Mouse (Mus musculus): ENCODE data around the gene Hk1. TPM values are rescaled to one million over a fixed set of nuclear protein-coding genes. Genes with fewer than 3 reads are reported as not detected.
A peak's percentile ranks its signal among the peaks of the same experiment; 100 is the strongest.

Hk1 gene
- polyA plus RNA-seq, 1 experiment from 2014 or later: 83.4 TPM

- ATAC-seq (ENCODE audit: low FRiP score): no peak
- 0 out of 2 replicates have a peak overlapping the region, but pooled peaks have one; percentile 26 for H3K9ac ChIP-seq
- peak overlapping the region; percentile 4; the same call in 1 of the 2 replicates for H3K4me3 ChIP-seq
- H3K9me3 ChIP-seq: no peaks in the 10 kb centered on the region
- peaks cover 22% of the 10 kb centered on the region for H3K27me3 ChIP-seq
- peak overlapping the region; percentile 36 for H3K4me2 ChIP-seq
- WGBS: 49% methylated on average over 14 of the region's 14 CpGs
- H3K27ac ChIP-seq: no peak overlapping the region
- no peaks in the 10 kb centered on the region for H3K4me1 ChIP-seq (replicated peaks)
- H3K36me3 ChIP-seq: no peaks in the 10 kb centered on the region
Measured at GRCm38 (mm10) chr10:62404901-62405300, 25.2 kb upstream of the Hk1 start.

- Histone ChIP-seq H3K9me3 (no peaks in the 10 kb centered on the region), H3K9ac (no peak overlapping the region), H3K27ac (no peak overlapping the region), H3K27me3 (peaks cover 9% of the 10 kb centered on the region), H3K36me3 (no peaks in the 10 kb centered on the region), H3K4me3 (no peak overlapping the region), H3K4me2 (no peak overlapping the region), H3K4me1 (replicated peaks) (no peaks in the 10 kb centered on the region)
- WGBS: 85% methylated on average over 19 of the region's 19 CpGs
- no peak for ATAC-seq (ENCODE audit: low FRiP score)
Measured at GRCm38 (mm10) chr10:62401641-62402111, 22.0 kb upstream of the Hk1 start.

GRCm38 (mm10) chr10:62383011-62383410 lies 3.3 kb upstream of the Hk1 start:
- Histone ChIP-seq H3K9ac (no peak overlapping the region), H3K4me1 (replicated peaks) (no peaks in the 10 kb centered on the region), H3K27me3 (no peaks in the 10 kb centered on the region), H3K4me3 (no peak overlapping the region), H3K27ac (no peak overlapping the region), H3K4me2 (no peak overlapping the region), H3K36me3 (no peaks in the 10 kb centered on the region), H3K9me3 (no peaks in the 10 kb centered on the region)
- ATAC-seq (ENCODE audit: low FRiP score): no peak
- 84% methylated on average over 3 of the region's 3 CpGs for WGBS

- ATAC-seq (ENCODE audit: low FRiP score): no peak
- H3K4me2 ChIP-seq: no peak overlapping the region
- H3K36me3 ChIP-seq: no peaks in the 10 kb centered on the region
- H3K27me3 ChIP-seq: no peaks in the 10 kb centered on the region
- no peak overlapping the region for H3K9ac ChIP-seq
- H3K4me1 ChIP-seq (replicated peaks): no peaks in the 10 kb centered on the region
- no peak overlapping the region for H3K27ac ChIP-seq
- no peak overlapping the region for H3K4me3 ChIP-seq
- no peaks in the 10 kb centered on the region for H3K9me3 ChIP-seq
Measured at GRCm38 (mm10) chr10:62380936-62381335, 1.2 kb upstream of the Hk1 start.

- H3K4me2 ChIP-seq: no peak overlapping the region
- H3K9ac ChIP-seq: no peak overlapping the region
- WGBS: 85% methylated on average over 7 of the region's 7 CpGs
- H3K4me3 ChIP-seq: no peak overlapping the region
- no peak overlapping the region for H3K27ac ChIP-seq
- H3K27me3 ChIP-seq: no peaks in the 10 kb centered on the region
- no peaks in the 10 kb centered on the region for H3K9me3 ChIP-seq
- H3K4me1 ChIP-seq (replicated peaks): no peaks in the 10 kb centered on the region
- no peaks in the 10 kb centered on the region for H3K36me3 ChIP-seq
- no peak for ATAC-seq (ENCODE audit: low FRiP score)
Measured at GRCm38 (mm10) chr10:62358827-62359226, 20.9 kb downstream of the Hk1 start.

- ATAC-seq (ENCODE audit: low FRiP score): no peak
- WGBS: 79% methylated on average over 17 of the region's 17 CpGs
- no peaks in the 10 kb centered on the region for H3K4me1 ChIP-seq (replicated peaks)
- H3K36me3 ChIP-seq: no peaks in the 10 kb centered on the region
- no peak overlapping the region for H3K4me3 ChIP-seq
- H3K9ac ChIP-seq: no peak overlapping the region
- H3K27ac ChIP-seq: no peak overlapping the region
- H3K27me3 ChIP-seq: no peaks in the 10 kb centered on the region
- H3K4me2 ChIP-seq: no peak overlapping the region
- H3K9me3 ChIP-seq: no peaks in the 10 kb centered on the region
Measured at GRCm38 (mm10) chr10:62356105-62356730, 23.5 kb downstream of the Hk1 start.

- 77% methylated on average over 5 of the region's 5 CpGs for WGBS
- Histone ChIP-seq H3K4me3 (no peak overlapping the region), H3K4me2 (no peak overlapping the region), H3K36me3 (no peaks in the 10 kb centered on the region), H3K27me3 (no peaks in the 10 kb centered on the region), H3K27ac (no peak overlapping the region), H3K9ac (no peak overlapping the region), H3K4me1 (replicated peaks) (peaks cover 8% of the 10 kb centered on the region), H3K9me3 (no peaks in the 10 kb centered on the region)
- no peak for ATAC-seq (ENCODE audit: low FRiP score)
Measured at GRCm38 (mm10) chr10:62345147-62345546, 34.6 kb downstream of the Hk1 start.

GRCm38 (mm10) chr10:62344004-62344752 lies 35.5 kb downstream of the Hk1 start:
- Histone ChIP-seq H3K27me3 (no peaks in the 10 kb centered on the region), H3K9ac (no peak overlapping the region), H3K4me1 (replicated peaks) (peaks cover 12% of the 10 kb centered on the region), H3K4me3 (no peak overlapping the region), H3K36me3 (no peaks in the 10 kb centered on the region), H3K4me2 (no peak overlapping the region), H3K9me3 (no peaks in the 10 kb centered on the region), H3K27ac (no peak overlapping the region)
- 86% methylated on average over 9 of the region's 9 CpGs for WGBS
- ATAC-seq (ENCODE audit: low FRiP score): no peak

- Histone ChIP-seq H3K9ac (no peak overlapping the region), H3K4me3 (no peak overlapping the region), H3K9me3 (no peaks in the 10 kb centered on the region), H3K36me3 (no peaks in the 10 kb centered on the region), H3K27ac (no peak overlapping the region), H3K27me3 (no peaks in the 10 kb centered on the region), H3K4me1 (replicated peaks) (peaks cover 25% of the 10 kb centered on the region), H3K4me2 (no peak overlapping the region)
- ATAC-seq (ENCODE audit: low FRiP score): no peak
- whole genome bisulfite sequencing: 82% methylated on average over 6 of the region's 6 CpGs
Measured at GRCm38 (mm10) chr10:62342512-62342911, 37.2 kb downstream of the Hk1 start.

- Histone ChIP-seq H3K4me1 (replicated peaks) (peaks cover 30% of the 10 kb centered on the region), H3K27me3 (no peaks in the 10 kb centered on the region), H3K36me3 (no peaks in the 10 kb centered on the region), H3K9me3 (no peaks in the 10 kb centered on the region), H3K4me3 (no peak overlapping the region), H3K4me2 (no peak overlapping the region), H3K27ac (no peak overlapping the region), H3K9ac (no peak overlapping the region)
- 90% methylated on average over 4 of the region's 4 CpGs for WGBS
- ATAC-seq (ENCODE audit: low FRiP score): no peak
Measured at GRCm38 (mm10) chr10:62341956-62342355, 37.8 kb downstream of the Hk1 start.

GRCm38 (mm10) chr10:62340991-62341390 lies 38.7 kb downstream of the Hk1 start:
- Histone ChIP-seq H3K27ac (peak overlapping the region; percentile 88), H3K4me2 (peak overlapping the region; percentile 87), H3K27me3 (no peaks in the 10 kb centered on the region), H3K4me3 (peak overlapping the region; percentile 75), H3K9ac (peak overlapping the region; percentile 87), H3K9me3 (no peaks in the 10 kb centered on the region), H3K4me1 (replicated peaks) (peaks cover 36% of the 10 kb centered on the region), H3K36me3 (no peaks in the 10 kb centered on the region)
- 33% methylated on average over 3 of the region's 3 CpGs for WGBS
- ATAC-seq (ENCODE audit: low FRiP score): no peak

- no peaks in the 10 kb centered on the region for H3K36me3 ChIP-seq
- ATAC-seq (ENCODE audit: low FRiP score): peak; percentile 98
- whole genome bisulfite sequencing: 0% methylated on average over 36 of the region's 38 CpGs
- H3K4me2 ChIP-seq: peak overlapping the region; percentile 87
- no peaks in the 10 kb centered on the region for H3K27me3 ChIP-seq
- H3K4me3 ChIP-seq: peak overlapping the region; percentile 75
- peak overlapping the region; percentile 88 for H3K27ac ChIP-seq
- H3K9me3 ChIP-seq: no peaks in the 10 kb centered on the region
- H3K4me1 ChIP-seq (replicated peaks): peaks cover 39% of the 10 kb centered on the region
- peak overlapping the region; percentile 87 for H3K9ac ChIP-seq
Measured at GRCm38 (mm10) chr10:62340095-62340731, 39.5 kb downstream of the Hk1 start.
